In genomic region chr10:121762141-121762540, GRCm38 (mm10) we compare ENCODE assay signal across 20 mouse cellular contexts. TPM values are rescaled to one million over a fixed set of nuclear protein-coding genes. Genes with fewer than 3 reads are reported as not detected.
A peak's percentile ranks its signal among the peaks of the same experiment; 100 is the strongest.
DNase-seq lines count a peak whose midpoint lies in the region; ATAC-seq and TF ChIP-seq lines count a peak whose summit lies in the region.
"Had no signal": no experiment of that assay in that cellular context is flagged by ENCODE, and none has a peak within 500 bp of the region (broad histone marks: within the 10 kb centered on the region; RNA-seq: fewer than 3 reads in every experiment).

No protein-coding gene starts in this region.

- H3K4me2 ChIP-seq in embryonic facial prominence, embryonic 15.5 days (replicated peaks) = no peak overlapping the region
- H3K4me2 ChIP-seq in forebrain, embryonic 16.5 days (ENCODE audit: low read length) = no peak overlapping the region
- H3K4me2 ChIP-seq: embryonic facial prominence, embryonic 12.5 days; forebrain, embryonic 13.5 days; heart, embryonic 13.5 days; hindbrain, embryonic 15.5 days; kidney, embryonic 15.5 days had no signal

- H3K27ac ChIP-seq in gastrocnemius, adult 2 months = no peak overlapping the region; the same call in 1 of the 2 replicates
- H3K27ac ChIP-seq in embryonic facial prominence, embryonic 15.5 days (replicated peaks) = 0 out of 2 replicates have a peak overlapping the region, but pooled peaks have one; percentile 22
- H3K27ac ChIP-seq in forebrain, embryonic 16.5 days (ENCODE audit: low read length) = no peak overlapping the region
- H3K27ac ChIP-seq: embryonic facial prominence, embryonic 12.5 days; forebrain, embryonic 13.5 days; heart, adult 2 months; heart, embryonic 13.5 days; hindbrain, embryonic 15.5 days; kidney, embryonic 15.5 days had no signal

- H3K9ac ChIP-seq in embryonic facial prominence, embryonic 15.5 days = no peak overlapping the region
- H3K9ac ChIP-seq in forebrain, embryonic 16.5 days (replicated peaks; ENCODE audit: low read depth, low read length) = no peak overlapping the region
- H3K9ac ChIP-seq: embryonic facial prominence, embryonic 12.5 days; forebrain, embryonic 13.5 days; heart, embryonic 13.5 days; hindbrain, embryonic 15.5 days; kidney, embryonic 15.5 days had no signal

- H3K4me1 ChIP-seq in embryonic facial prominence, embryonic 15.5 days = peaks cover 4% of the 10 kb centered on the region
- H3K4me1 ChIP-seq in forebrain, embryonic 16.5 days (replicated peaks; ENCODE audit: control insufficient read depth, insufficient read depth, low read length) = peaks cover 11% of the 10 kb centered on the region; the same call in 1 of the 2 replicates
- H3K4me1 ChIP-seq: embryonic facial prominence, embryonic 12.5 days; heart, embryonic 13.5 days; kidney, embryonic 15.5 days had no signal

- intact Hi-C loops in gastrocnemius, adult 2 months (cut with DNase I) = loop anchor here (5.0 kb wide), 1 partner anchor 60 kb away; no protein-coding TSS in a partner anchor
- intact Hi-C loops in heart, postnatal 14 days (cut with DNase I) = no loop called here

- H3K36me3 ChIP-seq in embryonic facial prominence, embryonic 15.5 days = no peaks in the 10 kb centered on the region
- no peaks in the 10 kb centered on the region for H3K36me3 ChIP-seq in forebrain, embryonic 16.5 days (ENCODE audit: control insufficient read depth, insufficient read depth)
- H3K36me3 ChIP-seq: embryonic facial prominence, embryonic 12.5 days; heart, embryonic 13.5 days; hindbrain, embryonic 15.5 days; kidney, embryonic 15.5 days had no signal

- no peaks in the 10 kb centered on the region for H3K9me3 ChIP-seq in embryonic facial prominence, embryonic 15.5 days (replicated peaks)
- no peaks in the 10 kb centered on the region for H3K9me3 ChIP-seq in forebrain, embryonic 16.5 days (ENCODE audit: control insufficient read depth, low read length)
- H3K9me3 ChIP-seq: embryonic facial prominence, embryonic 12.5 days; forebrain, embryonic 13.5 days; heart, embryonic 13.5 days; hindbrain, embryonic 15.5 days; kidney, embryonic 15.5 days had no signal

- 58% methylated on average over 9 of the region's 9 CpGs for WGBS in embryonic facial prominence, embryonic 15.5 days
- 92% methylated on average over 9 of the region's 9 CpGs for WGBS in forebrain, embryonic 16.5 days

- TF ChIP-seq CTCF in gastrocnemius, adult 2 months (IDR thresholded peaks at IDR 0.05) = no peak

- no peaks in the 10 kb centered on the region for H3K27me3 ChIP-seq in embryonic facial prominence, embryonic 15.5 days
- H3K27me3 ChIP-seq in forebrain, embryonic 16.5 days (replicated peaks; ENCODE audit: control insufficient read depth, insufficient read depth, low read length) = no peaks in the 10 kb centered on the region
- H3K27me3 ChIP-seq: embryonic facial prominence, embryonic 12.5 days; forebrain, embryonic 13.5 days; heart, embryonic 13.5 days; hindbrain, embryonic 15.5 days; kidney, embryonic 15.5 days had no signal

- 0 out of 2 replicates have a peak, but pooled peaks have one; percentile 11 for ATAC-seq in embryonic facial prominence, embryonic 15.5 days (ENCODE audit: insufficient number of reproducible peaks, low FRiP score, low TSS enrichment, low read depth)
- no peak for ATAC-seq in forebrain, embryonic 16.5 days
- ATAC-seq: forebrain, embryonic 13.5 days; intestine, embryonic 16.5 days had no signal

- 0 out of 2 replicates have a peak overlapping the region, but pooled peaks have one; percentile 13 for H3K4me3 ChIP-seq in gastrocnemius, adult 2 months
- no peak overlapping the region for H3K4me3 ChIP-seq in embryonic facial prominence, embryonic 15.5 days (replicated peaks)
- H3K4me3 ChIP-seq in forebrain, embryonic 16.5 days (replicated peaks; ENCODE audit: low read length) = no peak overlapping the region
- H3K4me3 ChIP-seq: embryonic facial prominence, embryonic 12.5 days; forebrain, embryonic 13.5 days; heart, adult 2 months; heart, embryonic 13.5 days; hindbrain, embryonic 15.5 days; kidney, embryonic 15.5 days had no signal

- DNase-seq in gastrocnemius, adult 2 months = peak; percentile 48
- no peak for DNase-seq in gastrocnemius, adult 8-10 months (ENCODE audit: low spot score in 2 of 2)
- peak; percentile 6 to 35 for DNase-seq in heart, postnatal 14 days
- no peak for DNase-seq in heart, adult 11 months
- DNase-seq in gastrocnemius, postnatal 25 days = peak; percentile 20
- DNase-seq: adrenal gland, adult 2 months; adrenal gland, postnatal 36 days; cerebellum, adult 2 months; cerebellum, postnatal 10 days; embryo, embryonic 11 days; heart, adult 2 months; kidney, adult 2 months had no signal

RNA-seq across cellular contexts. Expression of gene BC048403, which starts 22.4 kb away (rescaled TPM):
- total RNA-seq in gastrocnemius, adult 2 months (2021) = 1 to 10 TPM; 1.5 to 2.0 TPM
- 1 to 10 TPM; 1.2 to 1.8 (median 1.6) TPM for total RNA-seq in gastrocnemius, adult 8-10 months (2022)
- 1 to 10 TPM; 1.0 to 1.6 TPM for total RNA-seq in heart, postnatal 14 days (2021)
- polyA plus RNA-seq in embryonic facial prominence, embryonic 15.5 days (2015; fragmentation: Nextera tagmentation; extraction: Ambion mirVana) = 2.9 and 3.2 TPM in 2 replicates
- total RNA-seq in gastrocnemius, postnatal 25 days (2021) = 1 to 10 TPM in 1 of 2 experiments, under 1 TPM in 1; 0.86 to 1.5 TPM
- polyA plus RNA-seq in forebrain, embryonic 16.5 days (2015; fragmentation: Nextera tagmentation; extraction: Ambion mirVana) = 3.3 TPM in 2 replicates

Comparison
In these comparisons a context has a peak if more than half of its experiments do, and no peak if none do; other contexts are left out.
1. DNase-seq: peak in gastrocnemius, adult 2 months (single experiment), heart, postnatal 14 days (2 of 2) and gastrocnemius, postnatal 25 days (single experiment); none in gastrocnemius, adult 8-10 months (0 of 2) and heart, adult 11 months (single experiment).